Mouse (Mus musculus) left cerebral cortex, postnatal 25 days (tissue): ENCODE measurements around the gene Stom. TPM values are rescaled to one million over a fixed set of nuclear protein-coding genes. Genes with fewer than 3 reads are reported as not detected.

ENCODE experiments used
- DNase-seq, 2 experiments: peaks; one replicate each; pipeline ENCODE4 v3.0.0; 2022; ENCODE audit warnings: low spot score in 2 of 2, mixed read lengths in 1 of 2
- intact Hi-C: fragments of 180-260 bp; cut with DNase I; formaldehyde crosslinking; loops from one replicate; pipeline ENCODE4 v1.15.1; 2025
- total RNA-seq, 2 experiments: library from RNA; stranded (reverse); gene quantifications; 2 replicates each; pipeline ENCODE4 v1.2.3; 2021

The Stom gene
- total RNA-seq, 2 experiments from 2014 or later, result 8.3 to 9.1 TPM

DNA sequence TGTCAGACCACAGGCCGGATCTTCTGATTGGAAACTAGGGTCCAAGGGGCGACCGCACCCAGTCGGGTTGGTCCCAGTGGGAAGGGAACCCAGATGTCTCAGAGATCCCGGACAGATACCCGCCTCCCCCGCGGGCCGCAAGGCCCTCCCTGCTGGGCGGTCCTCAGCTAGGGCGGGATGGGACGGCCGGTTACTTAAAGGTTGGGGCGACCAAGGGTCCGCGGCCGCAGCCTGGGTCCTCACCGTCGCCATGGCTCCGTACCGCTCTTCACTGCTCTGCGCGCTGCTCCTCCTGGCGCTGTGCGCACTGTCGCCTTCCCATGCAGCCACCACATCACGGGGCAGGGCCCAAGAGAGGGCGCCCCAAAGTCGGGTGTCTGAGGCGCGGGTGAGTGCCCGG is 54.6 kb downstream of the Stom start:
- intact Hi-C loops, result no loop called here
- DNase-seq, result no peak

DNA sequence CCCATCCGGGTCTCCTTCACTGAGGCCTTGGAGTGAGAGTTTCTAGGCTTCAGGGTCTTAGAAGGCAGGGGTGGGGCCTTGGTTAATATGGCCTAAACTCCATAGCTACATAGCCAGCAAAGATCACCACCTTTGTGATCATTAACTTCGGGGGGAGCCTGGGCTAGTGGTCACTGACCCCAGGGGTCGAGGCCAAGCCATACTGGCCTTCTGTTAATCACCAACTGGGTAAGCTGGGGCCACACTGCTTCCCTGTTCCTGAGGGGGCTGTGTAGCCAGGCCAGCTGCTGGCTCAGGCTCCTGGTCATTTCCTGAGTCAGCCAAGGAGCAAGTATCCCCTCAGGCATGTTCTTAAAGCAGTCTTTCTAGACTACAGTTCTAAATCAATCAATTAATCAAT is 56.8 kb downstream of the Stom start:
- intact Hi-C loops, result no loop called here
- DNase-seq, result no peak

GRCm38 (mm10) chr2:35278371-35279210 is 58.2 kb downstream of the Stom start:
- intact Hi-C loops, result no loop called here
- no peak for DNase-seq

DNA sequence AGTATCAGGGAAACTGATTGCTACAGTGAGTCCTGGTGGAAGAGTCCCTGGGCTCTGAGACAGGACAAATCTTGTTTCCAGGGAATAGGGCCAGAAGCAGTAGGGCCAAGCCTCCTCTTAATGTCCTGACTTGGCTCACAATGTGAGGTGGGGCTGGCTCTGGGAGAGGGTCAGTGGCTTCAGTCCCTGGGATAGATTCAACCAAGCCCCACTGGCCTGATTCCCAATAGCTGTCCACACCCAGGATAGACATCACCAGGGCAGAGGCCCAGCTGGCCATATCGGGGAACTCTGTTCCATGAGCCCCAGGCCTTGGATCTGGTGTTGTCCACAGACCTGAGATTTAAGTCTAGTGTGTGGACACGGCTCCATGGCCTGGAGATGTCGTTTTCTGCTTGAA is 59.1 kb downstream of the Stom start:
- intact Hi-C loops, result no loop called here
- no peak for DNase-seq

DNA sequence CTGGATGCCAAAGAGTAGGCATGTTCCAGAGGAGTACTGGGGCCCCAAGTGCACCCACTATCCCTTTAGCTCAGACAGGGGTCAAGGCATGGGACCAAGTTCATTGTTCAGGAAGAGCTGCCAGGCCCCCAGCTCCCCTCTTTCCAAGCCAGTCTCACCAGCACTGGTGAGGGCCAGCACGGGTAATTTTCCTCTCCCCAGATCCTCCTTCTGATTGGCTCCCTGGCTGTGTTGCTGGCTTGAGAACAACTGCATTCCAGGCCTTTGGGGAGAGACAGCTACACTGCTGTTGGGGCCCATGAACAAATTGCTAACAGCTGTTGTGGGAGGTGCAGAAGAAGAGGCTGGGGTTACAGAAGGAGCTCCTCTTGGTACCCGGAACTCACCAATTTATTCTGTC is 63.2 kb downstream of the Stom start:
- peak in 1 of 2 experiments; percentile 47 for DNase-seq
- intact Hi-C loops, result loop anchor here (5.0 kb wide), 1 partner anchor 234 kb away; no protein-coding TSS in a partner anchor

DNA sequence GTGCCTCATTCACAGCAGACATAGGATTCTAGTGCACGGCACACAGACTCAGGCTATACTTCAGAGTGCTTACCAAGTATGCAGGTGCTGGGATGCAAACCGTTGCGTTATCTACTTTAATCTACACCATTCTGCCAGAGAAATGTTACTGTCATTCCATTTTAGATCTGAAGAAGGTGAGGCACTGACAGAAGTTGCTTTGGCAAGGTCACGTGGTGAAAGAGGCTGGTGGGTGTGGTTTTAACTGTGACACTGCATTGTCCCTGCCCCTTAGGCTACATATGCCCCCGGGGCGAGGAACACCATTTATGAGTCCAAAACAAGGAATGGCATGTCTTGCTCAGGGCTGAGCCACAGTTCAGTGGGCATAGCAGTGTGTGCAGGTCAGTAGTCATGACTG is 63.9 kb downstream of the Stom start:
- DNase-seq, result no peak
- intact Hi-C loops, result loop anchor here (5.0 kb wide), 1 partner anchor 234 kb away; no protein-coding TSS in a partner anchor

- peak; percentile 33 to 90 for DNase-seq
- intact Hi-C loops, result loop anchor here (5.0 kb wide), 1 partner anchor 235 kb away; no protein-coding TSS in a partner anchor
Measured at GRCm38 (mm10) chr2:35271817-35272216, 65.0 kb downstream of the Stom start.

DNA sequence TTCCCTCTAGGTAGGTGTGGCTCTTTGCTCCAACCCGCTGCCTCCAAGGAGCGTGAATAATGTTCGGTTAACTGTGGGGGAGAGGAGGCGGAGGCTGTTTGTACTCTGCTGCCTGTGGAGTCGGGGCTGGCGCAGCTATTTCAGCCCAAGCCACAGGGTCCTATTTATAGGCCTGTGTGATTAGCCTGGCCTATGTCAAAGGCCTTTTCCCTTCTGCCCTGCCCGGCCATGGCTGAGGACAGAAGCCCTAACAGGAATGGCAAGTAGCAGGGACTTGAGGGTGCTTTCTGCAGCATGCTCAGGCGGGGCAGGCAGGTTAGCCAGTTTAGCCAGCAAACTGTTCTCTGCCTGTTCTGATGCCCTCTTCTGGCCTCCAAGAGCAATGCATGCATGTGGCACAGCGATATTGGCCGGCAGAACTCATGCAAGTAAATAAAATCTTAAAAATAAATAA is 66.2 kb downstream of the Stom start:
- peak; percentile 57 to 73 for DNase-seq
- intact Hi-C loops, result loop anchor here (1.0 to 5.0 kb wide), 2 partner anchors 56 to 237 kb away; no protein-coding TSS in a partner anchor

DNA sequence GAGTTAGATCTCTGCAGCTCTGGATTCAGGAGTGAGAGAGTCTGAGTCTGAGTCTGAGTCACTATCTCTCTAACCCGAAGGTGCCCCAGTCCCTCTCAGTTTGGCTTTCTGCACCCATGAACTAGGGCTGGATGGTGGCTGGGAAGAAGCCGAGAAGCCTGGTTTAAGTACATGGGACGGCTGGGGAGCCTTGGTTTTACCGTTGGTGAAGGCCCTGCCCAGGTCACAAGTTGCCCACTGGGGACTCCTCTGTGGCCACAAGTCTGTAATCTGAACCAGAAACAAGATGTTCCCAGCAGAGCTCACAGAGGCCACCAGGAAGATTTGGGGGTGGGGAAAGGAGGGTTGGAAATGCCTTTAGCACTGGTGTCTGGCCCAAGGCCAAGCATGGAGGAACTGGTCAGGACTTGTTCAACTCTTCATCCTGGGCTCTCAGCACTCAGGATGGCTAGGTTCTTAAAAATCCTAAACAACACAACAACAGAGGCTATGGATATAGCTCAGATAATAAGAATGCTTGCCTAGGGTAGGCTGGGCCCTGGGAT is 67.0 kb downstream of the Stom start:
- intact Hi-C loops, result loop anchor here (1.0 to 5.0 kb wide), 2 partner anchors 55 to 238 kb away; no protein-coding TSS in a partner anchor
- no peak for DNase-seq

DNA sequence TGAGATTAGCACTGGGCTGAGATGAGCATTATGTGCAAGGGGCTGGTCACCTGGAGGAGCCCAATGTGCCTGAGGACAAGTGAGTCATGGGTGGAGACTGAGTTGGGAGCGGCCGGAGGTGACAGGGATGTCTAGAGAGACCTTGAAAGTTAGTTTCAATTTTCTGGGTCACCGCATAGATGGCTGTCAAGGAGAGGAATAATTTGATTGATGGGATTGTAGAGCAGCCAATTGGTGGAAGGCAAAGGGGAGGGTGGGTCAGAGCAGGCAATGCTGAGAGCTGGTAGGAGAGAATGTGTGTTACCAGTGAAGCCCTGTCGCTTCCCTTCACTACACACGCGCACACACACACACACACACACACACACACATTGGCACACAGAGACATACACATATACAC is 67.6 kb downstream of the Stom start:
- no peak for DNase-seq
- intact Hi-C loops, result no loop called here

DNA sequence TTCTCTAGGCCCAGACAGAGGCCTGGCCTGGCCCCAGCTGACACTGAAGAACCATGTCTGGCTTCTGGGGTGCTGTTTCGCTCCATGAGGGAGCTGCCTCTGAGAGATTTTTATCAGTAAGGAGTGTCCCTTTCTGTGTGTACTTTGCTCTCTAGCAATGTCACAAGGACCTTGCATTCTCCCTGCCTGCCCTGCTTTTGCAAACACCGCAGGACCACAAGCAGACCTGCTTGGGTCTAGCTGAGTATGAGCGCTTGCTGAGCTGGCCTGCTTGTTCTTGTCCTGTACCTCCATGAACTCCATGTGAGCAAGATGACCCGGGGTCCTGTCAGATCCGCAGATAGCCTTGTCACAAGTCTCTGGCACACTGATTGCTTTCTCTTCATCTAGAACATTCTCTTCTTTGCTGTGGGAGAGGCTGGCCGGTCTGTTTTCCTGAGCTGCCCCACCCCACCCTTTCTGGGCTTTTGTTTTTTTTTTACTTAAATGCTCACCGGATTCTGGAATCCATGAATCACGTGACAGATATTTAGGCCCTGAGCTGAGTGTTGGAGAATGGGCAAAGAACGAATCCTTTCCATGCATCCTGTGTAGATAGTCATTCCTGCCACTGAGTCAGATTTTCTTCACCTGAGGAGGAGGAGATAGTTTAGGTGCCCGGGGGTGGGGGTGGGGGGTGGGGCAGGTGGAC is 68.8 kb downstream of the Stom start:
- DNase-seq, result no peak
- intact Hi-C loops, result no loop called here

DNA sequence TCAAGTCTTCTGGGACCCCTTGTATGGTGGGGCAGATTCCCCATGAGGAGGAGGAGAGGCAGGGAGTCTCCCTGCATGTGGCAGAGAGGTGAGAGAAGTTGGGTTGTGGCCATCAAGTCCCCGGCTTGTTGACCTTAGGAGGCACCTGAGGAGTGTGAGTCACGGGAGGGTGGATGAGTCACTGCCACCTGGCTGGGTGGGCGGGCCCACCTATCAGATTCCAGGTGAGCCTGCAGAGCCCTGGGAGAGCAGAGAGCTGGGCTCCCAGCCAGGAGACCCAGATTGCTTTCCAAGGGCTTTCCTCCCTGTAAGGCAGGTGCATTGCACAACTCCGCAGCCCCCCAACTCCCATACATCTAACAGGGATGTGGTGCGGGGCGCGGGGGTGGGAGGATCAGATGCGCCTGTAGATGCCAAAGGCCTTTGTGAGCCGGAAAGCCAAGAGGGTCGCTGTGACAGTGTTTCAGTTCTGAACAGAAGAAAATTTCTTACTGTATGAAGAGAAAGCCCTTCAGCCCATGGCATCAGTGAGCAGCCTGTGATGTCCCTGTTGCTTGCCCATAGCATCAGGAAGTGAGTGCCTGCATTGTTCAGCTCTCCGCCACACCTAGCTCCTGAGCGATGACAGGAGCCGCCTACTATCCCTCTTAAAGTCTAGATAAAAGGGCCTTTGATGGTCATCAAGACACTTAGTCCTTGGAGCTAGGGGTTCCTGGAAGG is 69.5 kb downstream of the Stom start:
- intact Hi-C loops, result no loop called here
- DNase-seq, result no peak

GRCm38 (mm10) chr2:35266251-35266905 is 70.4 kb downstream of the Stom start:
- no peak for DNase-seq
- intact Hi-C loops, result no loop called here

DNA sequence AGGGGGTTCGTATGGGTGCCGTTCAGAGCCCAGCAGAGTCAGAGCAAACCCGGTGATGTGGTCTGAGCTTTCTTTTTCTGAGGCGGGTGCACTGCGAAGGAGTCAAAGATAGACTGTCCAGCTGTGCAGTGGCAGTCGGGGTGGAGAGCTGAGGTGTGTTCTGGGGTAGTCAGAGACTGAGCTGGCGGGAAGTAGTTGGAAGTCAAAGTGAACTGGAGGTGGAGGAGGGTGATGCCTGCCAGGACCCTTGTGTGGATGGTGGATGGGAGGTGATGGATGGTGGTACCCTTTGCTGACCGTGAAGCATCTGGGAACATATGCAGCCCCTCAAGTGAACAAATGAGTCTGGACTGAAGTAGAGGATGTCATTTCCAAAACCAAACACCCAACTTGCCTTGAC is 71.0 kb downstream of the Stom start:
- intact Hi-C loops, result no loop called here
- no peak for DNase-seq

DNA sequence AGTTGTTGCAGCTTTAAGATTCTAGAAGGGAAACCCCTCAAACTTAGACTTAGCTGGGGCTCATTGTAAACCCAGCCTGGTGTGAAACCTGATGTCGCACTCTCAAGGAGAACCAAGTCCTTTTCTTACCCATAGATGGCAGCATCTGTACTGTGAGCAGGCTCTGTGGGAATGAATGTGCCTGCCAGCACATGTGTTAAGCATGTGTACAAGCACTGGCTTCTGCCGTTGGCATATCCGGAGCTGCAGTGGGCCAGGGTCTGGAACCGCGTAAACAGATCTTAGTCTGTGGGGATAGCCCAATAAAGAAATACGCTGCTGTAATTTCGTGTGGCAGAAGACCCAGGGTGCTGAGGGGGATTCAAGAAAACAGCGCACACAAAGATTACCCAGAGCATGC is 71.5 kb downstream of the Stom start:
- intact Hi-C loops, result no loop called here
- DNase-seq, result peak; percentile 56 to 80

DNA sequence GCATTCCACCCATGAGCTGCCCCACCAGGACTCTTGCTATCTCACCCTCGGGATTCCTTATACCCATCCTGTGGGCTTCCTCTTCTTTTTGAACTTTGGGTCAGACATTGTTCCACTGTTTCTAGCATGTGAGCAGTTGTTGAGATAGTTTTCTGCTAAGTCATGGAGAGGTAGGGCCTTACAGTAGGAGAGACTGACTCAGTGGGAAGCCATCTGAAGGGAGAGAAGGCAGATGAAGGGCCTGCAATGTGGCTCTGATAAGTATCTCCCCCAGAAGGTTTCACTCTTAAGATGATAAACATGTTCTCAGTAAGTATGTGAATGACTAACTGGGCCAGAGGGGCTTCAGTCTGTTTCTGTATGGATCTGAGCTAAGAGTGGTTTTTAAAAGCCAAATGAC is 72.7 kb downstream of the Stom start:
- intact Hi-C loops, result no loop called here
- no peak for DNase-seq
